Mouse (Mus musculus) NIH3T3 (cell line): ENCODE data around the gene Paics.
A peak's percentile ranks its signal among the peaks of the same experiment; 100 is the strongest.
"Not testable (repeated sequence)": the region's sequence is repeated elsewhere in the genome, so short reads cannot be mapped to it uniquely, and the experiment has no call there.

Source experiments
- DNase-seq: peaks from one replicate; pipeline ENCODE4 v3.0.0-alpha.2; 2012; ENCODE audit warnings: low read depth

Gene Paics

GRCm38 (mm10) chr5:76952112-76953040 lies 1.3 kb downstream of the Paics start:
- peak; percentile 40 for DNase-seq

GRCm38 (mm10) chr5:76953794-76954193 lies 2.7 kb downstream of the Paics start:
- DNase-seq = no peak

- DNase-seq = no peak
Observed at GRCm38 (mm10) chr5:76954271-76954900, 3.3 kb downstream of the Paics start.

DNA sequence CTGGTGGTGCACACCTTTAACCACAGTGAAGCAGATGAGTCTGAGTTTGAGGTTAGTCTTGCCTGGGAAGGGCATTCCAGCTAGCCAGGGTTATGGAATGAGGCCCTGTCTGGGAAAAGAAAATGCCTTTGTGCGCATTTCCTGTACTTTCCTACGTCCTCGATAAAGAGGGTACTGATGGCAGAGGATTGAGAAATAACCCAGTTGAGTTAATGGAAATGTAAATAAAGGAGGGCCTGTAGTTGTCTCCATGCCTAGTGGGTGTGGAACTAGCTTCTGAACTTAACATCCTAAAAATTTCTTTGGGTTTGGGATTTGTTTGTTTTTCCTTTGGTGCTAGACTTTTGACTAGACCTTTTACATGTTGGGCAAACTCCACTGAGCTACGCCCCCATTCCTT lies 4.4 kb downstream of the Paics start:
- no peak for DNase-seq

DNA sequence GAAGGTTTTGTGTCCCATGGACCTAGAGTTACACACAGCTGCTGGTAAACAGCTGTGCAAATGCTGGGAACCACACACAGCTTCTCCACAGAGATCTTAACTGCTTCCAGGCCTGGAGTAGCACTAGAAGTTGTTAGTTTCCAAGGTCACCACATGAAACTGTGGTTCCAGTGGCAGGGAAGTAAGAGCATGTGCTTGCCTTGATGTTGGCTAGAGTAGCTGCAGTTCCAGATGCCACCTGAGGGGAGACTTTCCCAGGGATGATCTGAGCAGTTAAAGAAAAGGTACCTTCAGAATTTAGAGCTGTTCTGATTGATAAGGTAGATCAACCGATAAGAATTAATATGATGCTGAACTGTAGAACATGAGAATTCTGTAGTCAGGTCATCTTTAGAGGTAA lies 6.8 kb downstream of the Paics start:
- peak; percentile 17 for DNase-seq

DNA sequence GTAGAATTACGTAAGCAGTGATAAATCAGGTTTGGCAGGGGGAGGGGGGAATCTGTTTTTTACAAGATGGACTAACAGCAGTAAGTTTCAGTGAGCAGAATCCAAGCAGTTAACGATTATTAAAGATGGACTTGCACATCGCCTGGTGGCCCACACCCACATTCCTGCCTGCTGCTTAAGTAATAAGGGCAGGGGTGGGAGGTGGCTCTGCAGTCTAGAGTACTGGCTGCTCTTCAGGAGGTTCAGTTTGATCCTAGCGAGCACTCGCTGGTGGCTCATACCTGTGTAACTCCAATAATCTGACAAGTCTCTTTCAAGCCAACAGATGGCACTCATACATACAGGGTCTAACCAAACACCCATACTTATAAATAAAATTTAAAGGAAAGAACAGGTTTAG lies 8.5 kb downstream of the Paics start:
- no peak for DNase-seq

- peak; percentile 89 for DNase-seq
Observed at GRCm38 (mm10) chr5:76962545-76962944, 11.4 kb downstream of the Paics start.

- peak; percentile 19 for DNase-seq
Observed at GRCm38 (mm10) chr5:76964651-76965050, 13.5 kb downstream of the Paics start.

- DNase-seq = peak; percentile 16
Observed at GRCm38 (mm10) chr5:76969250-76969649, 18.1 kb downstream of the Paics start.

- not testable (repeated sequence) for DNase-seq
Observed at GRCm38 (mm10) chr5:76971115-76971514, 20.0 kb downstream of the Paics start.

GRCm38 (mm10) chr5:76973488-76973887 lies 22.4 kb downstream of the Paics start:
- DNase-seq = no peak

GRCm38 (mm10) chr5:76974207-76974553 lies 23.1 kb downstream of the Paics start:
- DNase-seq = no peak

DNA sequence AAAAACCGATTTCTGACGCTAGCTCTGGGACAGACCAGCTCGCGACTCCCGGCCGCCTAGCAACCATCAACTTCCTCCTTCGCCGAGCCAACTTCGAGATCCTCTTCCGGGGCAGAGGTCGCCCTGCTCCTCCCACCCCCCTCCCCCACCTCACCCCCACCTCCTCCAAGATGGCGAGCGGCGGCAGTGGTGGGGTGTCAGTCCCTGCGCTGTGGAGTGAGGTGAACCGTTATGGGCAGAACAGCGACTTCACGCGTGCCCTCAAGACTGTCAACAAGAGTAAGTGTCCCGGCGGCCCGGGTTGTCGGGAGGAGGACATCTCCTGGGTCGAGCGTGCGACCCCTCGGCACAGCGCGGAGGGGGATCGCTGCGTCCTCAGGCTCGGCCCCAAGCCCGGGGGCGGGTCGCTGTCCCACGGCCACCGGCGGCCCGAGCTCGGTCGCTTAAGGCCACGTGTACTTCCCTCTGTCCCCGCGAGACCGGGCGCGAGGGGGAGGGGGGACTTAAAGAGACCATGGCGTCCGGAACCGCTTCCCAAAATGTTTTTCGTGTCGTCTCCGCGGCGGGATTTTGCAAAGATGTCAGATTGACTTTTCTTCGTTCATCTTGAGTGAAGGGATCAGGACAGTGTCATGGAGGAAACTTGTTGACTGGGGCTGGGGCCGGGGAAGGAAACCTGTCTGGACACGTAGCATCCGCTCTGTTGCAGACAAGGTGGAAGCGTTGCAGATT lies 23.6 kb downstream of the Paics start, which contains the start of gene Srp72:
TSS of gene Srp72 (plus strand) at position 130 of the 732 bp plus-strand sequence.
- peak; percentile 90 for DNase-seq

DNA sequence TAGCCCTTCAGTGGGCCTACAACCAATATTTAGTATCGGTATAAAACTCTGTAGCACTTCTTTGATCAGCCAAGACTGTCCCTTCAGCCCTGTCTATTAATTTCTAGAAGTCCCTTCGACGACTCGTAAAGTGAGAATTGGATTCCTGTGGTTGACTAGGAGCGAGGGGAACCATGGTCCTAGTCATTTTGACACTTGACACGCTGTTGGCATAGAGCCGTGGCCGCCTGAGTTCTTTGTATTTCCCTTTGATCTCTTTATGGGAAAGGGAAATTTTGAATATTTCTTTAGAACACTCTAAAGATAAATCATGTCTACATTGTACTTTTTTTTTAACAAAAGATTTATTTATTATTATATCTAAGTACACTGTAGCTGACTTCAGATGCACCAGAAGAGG lies 24.6 kb downstream of the Paics start:
- DNase-seq = no peak

GRCm38 (mm10) chr5:76984015-76984414 lies 32.9 kb downstream of the Paics start:
- no peak for DNase-seq

DNA sequence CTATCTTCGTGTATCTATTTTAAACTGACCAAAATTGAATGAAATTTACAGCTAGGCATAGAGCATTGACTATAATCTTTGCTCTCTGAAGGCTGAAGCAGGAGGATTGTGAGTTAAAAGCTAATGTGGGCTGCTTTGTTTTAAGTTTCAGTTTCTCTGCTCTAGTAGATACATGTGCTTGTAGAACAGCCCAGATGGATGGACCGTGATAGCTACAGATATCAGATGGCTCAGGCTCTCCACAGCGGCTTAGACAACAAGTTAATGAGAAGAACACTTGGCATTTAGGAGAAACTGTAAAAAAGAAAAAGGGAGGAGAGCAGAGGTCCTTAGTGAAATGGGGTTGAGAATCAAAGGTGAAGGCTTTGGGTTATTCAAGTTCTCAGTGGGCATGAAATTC lies 39.7 kb downstream of the Paics start:
- DNase-seq = no peak

DNA sequence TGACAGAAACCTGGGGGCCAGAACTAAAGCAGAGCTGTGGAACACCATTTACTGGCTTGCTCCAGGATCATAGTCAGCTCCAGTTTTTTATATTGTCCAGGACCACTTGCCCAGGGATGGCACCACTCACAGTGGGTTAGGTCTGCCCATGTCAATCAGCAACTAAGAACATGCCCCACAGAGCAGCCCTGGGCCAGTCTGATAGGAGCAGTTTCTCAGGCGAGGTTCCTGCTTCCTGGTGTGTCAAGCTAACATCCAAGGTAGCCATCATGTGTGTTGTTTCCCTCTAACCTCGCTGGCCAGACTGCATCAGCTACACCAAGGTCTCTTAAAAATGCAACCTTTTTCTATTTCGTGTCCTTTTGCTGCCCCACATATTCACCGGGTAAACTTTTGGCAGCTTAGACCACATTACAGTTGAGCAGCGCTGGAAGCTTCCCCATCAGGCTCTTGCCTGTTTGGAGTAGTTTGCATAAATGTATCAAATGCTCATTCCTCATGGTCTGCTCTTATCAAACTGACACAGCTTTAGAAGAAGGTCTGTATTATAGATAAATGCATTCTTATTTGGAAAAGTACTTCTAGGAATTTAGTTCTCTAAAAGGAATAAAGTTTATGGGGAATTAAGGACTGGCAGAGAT lies 42.2 kb downstream of the Paics start:
- DNase-seq = no peak

- DNase-seq = peak; percentile 77
Observed at GRCm38 (mm10) chr5:76998416-76998815, 47.3 kb downstream of the Paics start.

- no peak for DNase-seq
Observed at GRCm38 (mm10) chr5:77001192-77001591, 50.1 kb downstream of the Paics start.

DNA sequence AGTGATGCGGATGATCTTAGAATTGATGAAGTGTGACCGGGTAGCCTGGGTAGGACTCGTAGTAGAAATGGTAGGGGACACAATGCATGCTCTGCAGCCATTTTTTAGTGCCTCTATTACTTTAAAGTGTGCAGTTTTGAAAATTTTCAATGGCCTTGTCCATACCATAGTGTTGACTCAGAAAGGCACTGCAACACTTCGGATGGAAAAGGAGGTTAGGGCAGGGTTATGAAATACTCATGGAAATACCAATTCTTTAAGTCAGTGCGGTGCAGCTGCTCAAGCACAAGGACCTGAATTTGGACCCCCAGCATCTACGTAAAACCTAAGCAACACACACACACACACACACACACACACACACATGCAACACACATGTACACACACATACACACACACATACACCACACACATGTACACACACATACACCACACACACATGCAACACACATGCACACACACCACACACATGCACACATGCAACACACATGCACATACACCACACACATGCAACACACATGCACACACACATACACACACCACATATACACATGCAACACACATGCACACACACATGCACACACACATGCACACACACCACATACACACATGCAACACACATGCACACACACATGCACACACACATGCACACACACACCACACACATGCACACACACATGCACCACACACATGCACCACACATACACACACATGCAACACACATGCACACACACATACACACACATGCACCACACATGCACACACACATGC lies 53.1 kb downstream of the Paics start, which contains the start of gene Arl9:
TSS of gene Arl9 (plus strand) at position 5 of the 771 bp plus-strand sequence.
- peak; percentile 60 for DNase-seq

- no peak for DNase-seq
Observed at GRCm38 (mm10) chr5:77010352-77010751, 59.2 kb downstream of the Paics start.
